Mouse (Mus musculus): ENCODE results near the gene Il1r2.
A peak's percentile ranks its signal among the peaks of the same experiment; 100 is the strongest.

Gene Il1r2

DNA sequence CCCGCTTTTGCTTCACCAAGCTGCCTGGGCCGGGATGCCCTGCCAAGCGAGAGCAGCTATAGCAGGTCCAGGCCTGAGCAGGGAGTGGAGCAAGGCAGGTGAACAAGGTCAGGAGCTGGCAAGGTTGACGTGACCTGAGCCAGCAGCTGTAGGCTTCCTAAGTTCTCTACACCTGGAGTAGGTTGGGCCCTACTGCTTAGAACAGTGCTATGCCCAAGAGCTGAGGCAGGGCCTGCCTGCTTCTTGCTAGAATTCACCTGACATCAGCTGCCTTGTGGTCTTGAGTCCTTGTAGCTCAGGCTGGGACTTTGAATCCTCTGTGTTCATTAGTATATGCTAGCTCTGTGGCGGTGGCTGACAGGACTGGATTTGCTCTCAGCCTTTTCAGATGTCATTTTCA lies at the start of gene Il1r2:
Il1r2 (plus strand) TSS at position 301 of the 400 bp plus-strand sequence.
- DNase-seq, result no peak

GRCm38 (mm10) chr1:40024554-40025320 lies 49.1 kb upstream of the Il1r2 start:
- DNase-seq, result no peak

- peak in 1 of 2 experiments; percentile 30 for DNase-seq
Measured at GRCm38 (mm10) chr1:40025416-40025815, 48.5 kb upstream of the Il1r2 start.

GRCm38 (mm10) chr1:40027116-40027620 lies 46.7 kb upstream of the Il1r2 start:
- no peak for DNase-seq

- DNase-seq, result no peak
Measured at GRCm38 (mm10) chr1:40028207-40028998, 45.5 kb upstream of the Il1r2 start.

DNA sequence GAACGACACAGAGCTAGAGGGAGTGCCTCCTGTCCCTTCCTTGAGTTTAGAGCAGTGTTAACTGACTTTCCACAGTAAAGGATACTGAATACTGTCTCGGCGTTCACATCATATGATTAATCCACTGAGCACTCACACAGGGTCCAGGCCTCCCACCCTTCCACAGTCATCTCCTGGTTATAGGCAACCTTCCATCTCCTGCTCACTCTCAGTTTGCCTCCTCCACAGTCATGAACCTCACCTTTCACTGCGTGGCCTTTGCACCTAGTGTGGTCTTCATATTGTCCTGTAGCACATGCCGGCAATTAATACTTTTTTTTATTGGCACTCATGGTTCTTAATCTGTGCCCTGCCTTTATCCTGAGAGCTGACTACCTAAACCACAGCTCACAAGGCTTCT lies 44.3 kb upstream of the Il1r2 start:
- no peak for DNase-seq

DNA sequence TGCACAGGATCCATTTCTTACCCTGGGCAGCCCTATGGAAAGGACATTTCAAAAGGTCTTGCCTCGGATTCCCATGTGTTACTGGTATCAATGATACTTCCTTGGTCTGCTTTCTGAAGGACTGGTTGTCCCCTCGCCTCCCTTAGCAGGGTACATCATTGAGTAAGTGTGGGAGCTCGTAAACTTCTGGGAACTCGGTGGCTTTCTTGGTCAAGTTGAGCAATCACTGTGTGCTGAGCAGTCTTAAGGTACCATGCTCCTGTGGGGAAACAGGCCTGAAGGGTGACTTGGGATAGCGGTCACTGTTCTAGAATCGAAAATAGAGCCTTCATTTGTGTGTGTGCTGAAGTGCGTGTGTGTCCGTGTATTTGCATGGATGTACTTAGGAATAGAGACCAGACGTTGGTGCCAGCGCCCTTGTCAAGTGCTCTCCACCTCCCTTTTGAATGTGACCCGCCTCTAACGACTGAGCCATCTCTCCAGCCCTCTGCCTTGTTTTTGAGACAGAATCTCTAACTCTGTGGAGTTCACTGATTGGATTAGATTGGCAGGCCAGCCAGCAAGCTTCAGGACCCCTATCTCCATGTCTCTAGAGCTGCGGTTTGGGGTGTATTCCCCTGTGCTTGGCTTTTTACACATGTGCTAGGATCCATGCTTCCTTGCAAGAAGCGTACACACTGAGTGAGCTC lies 43.4 kb upstream of the Il1r2 start:
- DNase-seq, result no peak

DNA sequence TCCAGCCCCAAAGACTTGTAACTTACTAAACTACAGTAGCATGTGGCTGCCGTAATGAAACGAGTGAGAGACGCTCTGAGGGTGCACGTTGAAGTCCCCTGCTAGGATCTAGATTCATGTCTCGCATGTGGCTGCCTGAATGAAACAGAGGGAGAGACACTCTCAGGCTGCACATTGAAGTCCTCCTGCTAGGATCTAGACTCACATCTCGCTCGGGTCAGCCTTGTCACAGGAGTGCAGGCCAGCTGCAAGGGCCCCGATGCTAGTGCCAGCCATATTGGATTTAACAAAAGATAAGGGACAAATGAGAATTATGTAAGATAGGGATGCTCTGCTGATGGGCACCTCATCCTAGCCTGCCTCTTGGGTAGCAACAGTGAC lies 42.9 kb upstream of the Il1r2 start:
- DNase-seq, result no peak

DNA sequence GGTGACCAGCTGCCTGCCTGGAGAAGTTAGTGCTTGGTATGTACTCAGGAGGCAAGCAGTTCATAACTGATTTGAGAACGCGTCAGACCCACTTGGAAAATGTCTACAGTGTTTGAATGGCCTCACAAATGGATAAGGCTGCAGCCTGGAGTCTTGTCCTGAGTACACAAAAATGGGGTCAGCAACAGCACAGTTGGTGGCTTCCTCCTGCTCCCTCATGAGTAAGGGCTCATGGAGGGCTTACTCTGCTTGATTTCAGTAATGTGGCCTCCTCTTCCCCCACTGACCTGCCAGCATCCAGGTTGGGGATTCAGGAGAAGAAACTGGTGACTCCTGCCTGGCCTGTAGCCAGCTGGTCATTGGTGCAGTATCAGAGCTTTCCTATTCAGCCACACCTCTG lies 42.3 kb upstream of the Il1r2 start:
- DNase-seq, result no peak

DNA sequence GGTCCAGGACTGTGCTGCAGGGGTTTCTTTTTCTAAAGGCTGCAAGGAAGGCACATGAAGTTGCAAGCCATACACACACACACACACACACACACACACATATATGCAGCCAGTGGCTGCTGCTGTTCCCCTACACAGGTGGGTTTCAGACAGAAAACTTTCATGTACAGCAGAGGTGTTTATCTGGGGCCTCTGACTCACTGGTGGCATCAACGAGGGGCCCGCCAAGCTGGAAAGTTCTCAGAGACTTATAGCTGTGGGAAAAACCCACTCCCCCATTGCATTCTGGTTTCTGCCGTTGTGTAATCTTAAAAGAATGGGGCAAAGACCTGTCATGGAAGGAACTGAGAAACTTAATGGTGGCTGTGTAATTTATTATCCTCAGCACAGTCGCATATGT lies 40.6 kb upstream of the Il1r2 start:
- DNase-seq, result no peak

GRCm38 (mm10) chr1:40033743-40034420 lies 40.0 kb upstream of the Il1r2 start:
- DNase-seq, result no peak

DNA sequence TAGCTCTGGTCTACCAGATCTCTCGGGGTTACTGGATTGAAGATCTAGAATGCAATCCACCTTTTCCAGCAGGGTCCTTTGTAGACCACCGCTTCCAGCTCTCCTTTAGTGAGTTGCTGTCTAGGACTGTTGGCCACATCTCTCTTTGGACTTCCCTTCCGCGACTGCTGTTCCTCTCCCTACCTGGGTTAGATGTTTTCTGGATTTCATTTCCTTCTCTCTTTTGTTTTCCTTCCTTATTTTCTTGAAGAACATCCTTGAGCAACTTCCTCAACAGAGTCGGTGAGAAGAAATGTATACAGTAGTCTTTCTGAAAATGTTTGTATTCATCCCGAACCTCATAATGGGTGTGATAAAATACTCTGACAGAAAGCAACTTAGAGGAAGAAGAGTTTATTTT lies 36.0 kb upstream of the Il1r2 start:
- no peak for DNase-seq

DNA sequence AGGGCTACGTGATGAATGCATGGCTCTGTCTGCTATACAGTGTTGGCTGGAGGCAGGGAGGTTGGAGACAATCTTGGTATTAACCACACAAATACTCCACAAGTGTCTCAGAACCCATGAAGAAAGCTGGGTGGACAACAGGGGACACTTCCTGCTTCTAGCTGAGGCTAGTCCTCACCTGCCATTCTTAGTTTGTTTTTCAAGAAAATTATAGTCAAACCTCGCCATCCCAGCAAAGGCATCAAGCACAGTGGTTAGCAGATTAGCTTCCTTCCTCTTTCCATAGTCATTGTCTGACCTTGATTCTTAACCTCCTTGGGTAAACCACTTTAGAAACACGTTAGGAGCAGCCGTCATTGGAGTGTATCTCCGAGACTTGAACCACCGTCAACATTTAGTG lies 28.2 kb upstream of the Il1r2 start:
- no peak for DNase-seq

GRCm38 (mm10) chr1:40046600-40046999 lies 27.3 kb upstream of the Il1r2 start:
- DNase-seq, result no peak

DNA sequence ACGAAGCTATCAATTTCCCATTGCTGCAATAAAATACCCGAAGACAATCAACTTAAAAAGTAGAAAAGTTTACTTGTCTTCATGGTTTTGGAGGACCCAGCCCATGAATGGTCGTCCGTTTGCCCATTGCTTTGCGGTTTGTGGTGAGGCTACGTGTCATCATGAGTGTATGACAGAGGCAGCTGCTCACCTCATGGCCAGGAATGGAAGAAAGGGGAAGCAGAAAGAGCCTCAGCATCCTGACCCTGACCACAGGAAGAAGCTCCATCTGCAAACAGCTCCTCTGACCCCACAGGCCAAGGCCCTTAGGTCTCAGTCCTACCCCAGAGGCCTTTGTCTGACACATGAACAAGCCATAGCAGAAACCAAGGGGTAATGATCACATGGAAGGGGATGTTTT lies 22.7 kb upstream of the Il1r2 start:
- DNase-seq, result no peak

- DNase-seq, result no peak
Measured at GRCm38 (mm10) chr1:40052156-40052555, 21.7 kb upstream of the Il1r2 start.

- DNase-seq, result no peak
Measured at GRCm38 (mm10) chr1:40053071-40053470, 20.8 kb upstream of the Il1r2 start.

- DNase-seq, result no peak
Measured at GRCm38 (mm10) chr1:40055051-40055450, 18.8 kb upstream of the Il1r2 start.

- no peak for DNase-seq
Measured at GRCm38 (mm10) chr1:40055963-40056362, 17.9 kb upstream of the Il1r2 start.

GRCm38 (mm10) chr1:40057351-40057750 lies 16.5 kb upstream of the Il1r2 start:
- no peak for DNase-seq

DNA sequence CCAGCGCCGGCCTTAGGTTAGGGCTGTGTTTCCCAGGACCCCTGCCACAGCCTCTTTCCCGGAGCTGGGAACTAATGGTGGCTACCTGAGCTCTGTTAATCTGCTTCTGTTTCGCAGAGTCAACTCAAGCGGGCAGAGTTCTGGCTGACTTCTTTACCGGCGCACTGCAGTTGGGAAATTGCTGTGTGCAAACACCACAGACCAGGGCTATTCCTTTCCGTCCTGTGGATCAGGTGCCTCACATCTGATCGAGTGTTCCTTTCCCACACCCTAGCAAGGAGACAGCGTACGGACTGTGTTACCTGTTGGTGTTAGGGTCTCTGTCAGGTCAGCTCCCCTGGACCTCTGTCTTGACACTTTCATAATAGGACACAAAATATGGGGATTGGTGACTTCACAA lies 15.9 kb upstream of the Il1r2 start:
- no peak for DNase-seq

GRCm38 (mm10) chr1:40059122-40059774 lies 14.6 kb upstream of the Il1r2 start:
- DNase-seq, result no peak

Measured in kidney, adult 8-10 months (tissue).